Mouse (Mus musculus) bone marrow macrophage, adult 2 months (primary cell): ENCODE results near the gene Nptn.

ENCODE experiments used
- CTCF ChIP-seq: IDR thresholded peaks from 2 replicates; pipeline ENCODE4 v1.5.1; 2012; ENCODE audit warnings: low read depth, mild to moderate bottlenecking, low read length, moderate library complexity
- POLR2A ChIP-seq: IDR thresholded peaks from 2 replicates; pipeline ENCODE4 v1.6.1; 2012; ENCODE audit warnings: mild to moderate bottlenecking, low read depth, low read length, borderline replicate concordance

DNA sequence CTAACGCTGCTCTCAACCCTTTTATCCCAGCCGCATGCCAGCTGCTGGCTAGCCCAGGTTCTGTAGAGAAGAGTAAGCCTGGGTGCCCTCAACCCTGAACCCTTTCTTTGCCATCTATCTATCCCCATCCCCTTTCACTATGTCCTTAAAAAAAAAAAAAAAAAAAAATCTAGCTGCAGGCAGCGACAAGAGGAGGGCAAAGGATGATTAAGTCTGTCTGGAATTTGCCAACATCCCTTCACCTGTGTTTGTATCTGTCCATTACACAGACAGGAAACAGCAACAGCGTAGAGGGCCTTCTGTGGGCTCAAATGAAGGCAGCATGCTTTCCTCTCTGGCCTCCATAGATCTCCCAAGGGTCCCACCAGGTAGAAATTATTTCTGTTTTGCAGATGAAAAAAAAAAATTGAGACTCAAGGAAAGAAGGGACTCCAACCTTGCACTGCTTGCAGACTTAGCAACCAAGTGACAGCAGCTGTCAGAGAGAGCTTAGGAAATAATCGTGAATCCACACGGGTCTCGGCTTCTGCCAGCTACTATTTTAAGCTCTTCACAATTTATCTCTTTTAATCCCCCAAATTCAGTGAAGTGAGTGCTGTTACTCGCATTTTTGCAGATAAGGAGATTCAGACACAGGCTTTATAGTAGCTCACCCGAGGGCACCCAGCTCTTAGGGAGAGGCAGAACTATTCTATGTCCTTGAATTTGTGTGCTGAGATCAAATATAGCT is 26.2 kb upstream of the Nptn start:
- TF ChIP-seq CTCF (no peak), POLR2A (no peak)
